Mouse (Mus musculus): ENCODE results near the gene Armh4. TPM values are rescaled to one million over a fixed set of nuclear protein-coding genes. Genes with fewer than 3 reads are reported as not detected.
"Not testable (repeated sequence)": the region's sequence is repeated elsewhere in the genome, so short reads cannot be mapped to it uniquely, and the experiment has no call there.

Armh4 gene
- polyA plus RNA-seq, 1 experiment from 2014 or later = 29.4 TPM

DNA sequence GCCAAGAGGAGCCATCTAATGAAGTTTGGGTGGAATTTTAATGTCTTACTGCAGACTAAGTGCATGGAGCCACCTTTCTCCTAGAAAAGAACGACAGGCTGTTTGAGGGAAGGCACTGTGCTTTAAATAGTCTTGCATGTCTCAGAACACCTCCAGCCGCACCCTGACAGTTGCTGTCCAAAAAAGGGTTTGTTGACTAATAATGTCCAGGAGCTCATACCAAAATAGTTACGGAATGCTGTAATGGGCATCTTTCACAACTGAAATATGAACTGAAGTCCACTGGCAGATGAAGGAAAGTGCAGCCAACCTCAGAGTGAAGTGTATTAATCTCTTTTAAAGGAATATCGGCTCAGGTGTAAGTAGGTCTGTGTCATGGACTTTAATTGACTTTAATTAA lies 7.4 kb upstream of the Armh4 start:
- H3K27me3 ChIP-seq (replicated peaks; ENCODE audit: control insufficient read depth, insufficient read depth, low read length) = no peaks in the 10 kb centered on the region; the same call in 1 of the 2 replicates
- no peaks in the 10 kb centered on the region for H3K9me3 ChIP-seq (ENCODE audit: control insufficient read depth, low read length)
- 58% methylated on average over 4 of the region's 4 CpGs for WGBS
- no peaks in the 10 kb centered on the region for H3K4me1 ChIP-seq (ENCODE audit: control insufficient read depth, insufficient read depth, low read length)
- no peak for ATAC-seq (ENCODE audit: low read depth)
- H3K4me2 ChIP-seq (ENCODE audit: low read depth, low read length) = no peak overlapping the region
- DNase-seq (ENCODE audit: low spot score) = no peak
- no peaks in the 10 kb centered on the region for H3K36me3 ChIP-seq (ENCODE audit: control insufficient read depth, insufficient read depth, low read length)
- no peak overlapping the region for H3K9ac ChIP-seq (ENCODE audit: low read depth, low read length)
- no peak overlapping the region for H3K4me3 ChIP-seq (ENCODE audit: low read depth, low read length)
- no peak overlapping the region for H3K27ac ChIP-seq (replicated peaks; ENCODE audit: low read depth, low read length)

DNA sequence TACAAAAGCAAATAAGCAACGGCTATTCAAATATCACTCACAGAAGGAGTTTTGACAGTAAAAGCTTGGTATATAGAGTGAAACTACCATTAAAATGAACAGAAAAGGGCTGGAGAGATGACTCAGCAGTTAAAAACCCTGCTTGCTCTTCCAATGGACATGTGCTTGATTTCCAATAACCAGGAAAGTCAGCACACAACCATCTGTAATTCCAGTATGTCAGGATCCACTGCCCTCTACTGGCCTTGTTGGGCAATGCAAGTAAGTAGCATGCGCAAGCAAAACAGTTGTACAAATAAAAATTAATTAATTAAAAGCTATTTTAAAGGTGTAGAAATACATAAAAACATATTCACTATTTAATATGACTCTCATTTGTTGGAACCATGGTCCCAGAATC lies 2.6 kb upstream of the Armh4 start:
- H3K27me3 ChIP-seq (replicated peaks; ENCODE audit: control insufficient read depth, insufficient read depth, low read length) = no peaks in the 10 kb centered on the region; the same call in 1 of the 2 replicates
- H3K9ac ChIP-seq (ENCODE audit: low read depth, low read length) = no peak overlapping the region
- H3K4me3 ChIP-seq (ENCODE audit: low read depth, low read length) = no peak overlapping the region
- ATAC-seq (ENCODE audit: low read depth) (no peak), DNase-seq (ENCODE audit: low spot score) (peak; percentile 53)
- no peaks in the 10 kb centered on the region for H3K36me3 ChIP-seq (ENCODE audit: control insufficient read depth, insufficient read depth, low read length)
- H3K4me1 ChIP-seq (ENCODE audit: control insufficient read depth, insufficient read depth, low read length) = peaks cover 5% of the 10 kb centered on the region; the same call in 1 of the 2 replicates
- no peak overlapping the region for H3K4me2 ChIP-seq (ENCODE audit: low read depth, low read length)
- H3K9me3 ChIP-seq (ENCODE audit: control insufficient read depth, low read length) = no peaks in the 10 kb centered on the region
- no peak overlapping the region for H3K27ac ChIP-seq (replicated peaks; ENCODE audit: low read depth, low read length)
- whole genome bisulfite sequencing = 51% methylated on average over 2 of the region's 2 CpGs

DNA sequence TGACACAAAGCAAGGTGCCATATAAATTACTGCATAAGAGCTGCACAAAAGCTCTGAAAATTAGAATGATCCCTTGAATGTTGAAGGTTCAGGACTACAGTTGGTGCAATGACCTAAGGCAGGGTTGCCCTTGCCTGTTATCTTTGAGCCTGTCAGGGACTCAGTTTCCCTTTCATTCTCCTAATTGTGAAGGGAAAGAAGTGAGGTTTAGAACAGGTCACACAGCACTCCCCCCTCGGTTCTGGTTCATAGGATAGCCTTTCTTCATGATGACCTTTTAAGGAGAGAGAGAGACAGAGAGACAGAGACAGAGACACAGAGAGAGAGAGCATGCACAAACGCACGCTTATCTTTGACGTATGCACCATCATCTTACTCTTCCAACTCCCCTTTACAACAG lies 683 bp upstream of the Armh4 start:
- peaks cover 5% of the 10 kb centered on the region for H3K4me1 ChIP-seq (ENCODE audit: control insufficient read depth, insufficient read depth, low read length)
- H3K27me3 ChIP-seq (replicated peaks; ENCODE audit: control insufficient read depth, insufficient read depth, low read length) = no peaks in the 10 kb centered on the region; the same call in 1 of the 2 replicates
- no peaks in the 10 kb centered on the region for H3K9me3 ChIP-seq (ENCODE audit: control insufficient read depth, low read length)
- H3K36me3 ChIP-seq (ENCODE audit: control insufficient read depth, insufficient read depth, low read length) = no peaks in the 10 kb centered on the region
- no peak overlapping the region for H3K9ac ChIP-seq (ENCODE audit: low read depth, low read length)
- no peak overlapping the region for H3K4me3 ChIP-seq (ENCODE audit: low read depth, low read length)
- H3K27ac ChIP-seq (replicated peaks; ENCODE audit: low read depth, low read length) = no peak overlapping the region
- 84% methylated on average over 4 of the region's 4 CpGs for WGBS
- ATAC-seq (ENCODE audit: low read depth) (no peak), DNase-seq (ENCODE audit: low spot score) (no peak)
- peak overlapping the region; percentile 73 for H3K4me2 ChIP-seq (ENCODE audit: low read depth, low read length)

DNA sequence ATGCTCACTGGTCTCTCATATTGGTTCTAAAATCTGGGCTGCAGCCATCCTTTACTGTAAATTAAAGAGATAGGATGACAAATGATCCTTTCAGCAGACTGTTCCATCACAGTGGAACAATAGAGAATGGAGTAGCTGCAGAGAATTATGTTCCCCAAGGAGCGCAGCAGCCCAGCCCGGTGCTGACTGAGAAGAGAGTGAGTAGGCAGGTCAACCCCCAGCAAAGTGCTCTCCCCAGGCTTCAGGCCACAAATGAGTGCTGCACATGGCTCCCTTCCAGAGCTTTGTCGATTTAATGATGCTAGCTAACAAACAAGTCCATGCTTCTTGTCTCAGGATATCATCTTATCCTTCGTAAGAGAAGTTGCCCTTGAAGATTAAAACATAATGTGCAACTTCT lies 2.8 kb downstream of the Armh4 start:
- DNase-seq (ENCODE audit: low spot score) (no peak), ATAC-seq (ENCODE audit: low read depth) (no peak)
- H3K4me3 ChIP-seq (ENCODE audit: low read depth, low read length) = no peak overlapping the region
- 65% methylated on average over 4 of the region's 4 CpGs for WGBS
- no peak overlapping the region for H3K4me2 ChIP-seq (ENCODE audit: low read depth, low read length)
- H3K4me1 ChIP-seq (ENCODE audit: control insufficient read depth, insufficient read depth, low read length) = peaks cover 5% of the 10 kb centered on the region
- no peaks in the 10 kb centered on the region for H3K36me3 ChIP-seq (ENCODE audit: control insufficient read depth, insufficient read depth, low read length)
- H3K27me3 ChIP-seq (replicated peaks; ENCODE audit: control insufficient read depth, insufficient read depth, low read length) = no peaks in the 10 kb centered on the region
- H3K9ac ChIP-seq (ENCODE audit: low read depth, low read length) = no peak overlapping the region
- H3K27ac ChIP-seq (replicated peaks; ENCODE audit: low read depth, low read length) = no peak overlapping the region
- no peaks in the 10 kb centered on the region for H3K9me3 ChIP-seq (ENCODE audit: control insufficient read depth, low read length)

DNA sequence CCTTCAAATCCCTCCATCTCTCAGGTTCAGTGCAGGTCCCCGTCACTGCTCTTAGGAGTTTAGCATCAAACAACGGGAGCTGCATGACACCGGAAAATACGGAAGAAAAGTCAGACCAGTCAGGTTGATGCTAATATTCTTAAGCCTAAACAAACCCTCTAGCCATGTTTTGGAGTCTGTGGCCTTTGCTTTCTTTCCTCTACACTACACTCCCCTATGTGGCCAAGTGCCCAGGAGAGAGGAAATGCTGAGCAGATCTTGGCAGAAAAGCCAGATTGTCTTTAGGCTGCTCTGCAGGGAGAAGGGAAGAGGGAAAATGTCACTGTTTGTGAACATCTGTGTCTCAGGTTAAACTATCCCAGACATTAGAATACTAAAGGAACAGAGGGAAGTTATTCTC lies 5.6 kb downstream of the Armh4 start:
- H3K36me3 ChIP-seq (ENCODE audit: control insufficient read depth, insufficient read depth, low read length); H3K27me3 ChIP-seq (replicated peaks; ENCODE audit: control insufficient read depth, insufficient read depth, low read length); H3K4me3 ChIP-seq (ENCODE audit: low read depth, low read length); DNase-seq (ENCODE audit: low spot score); H3K27ac ChIP-seq (replicated peaks; ENCODE audit: low read depth, low read length); H3K9ac ChIP-seq (ENCODE audit: low read depth, low read length); ATAC-seq (ENCODE audit: low read depth); H3K9me3 ChIP-seq (ENCODE audit: control insufficient read depth, low read length); H3K4me2 ChIP-seq (ENCODE audit: low read depth, low read length); H3K4me1 ChIP-seq (ENCODE audit: control insufficient read depth, insufficient read depth, low read length): not testable (repeated sequence)
- 65% methylated on average over 4 of the region's 4 CpGs for WGBS

DNA sequence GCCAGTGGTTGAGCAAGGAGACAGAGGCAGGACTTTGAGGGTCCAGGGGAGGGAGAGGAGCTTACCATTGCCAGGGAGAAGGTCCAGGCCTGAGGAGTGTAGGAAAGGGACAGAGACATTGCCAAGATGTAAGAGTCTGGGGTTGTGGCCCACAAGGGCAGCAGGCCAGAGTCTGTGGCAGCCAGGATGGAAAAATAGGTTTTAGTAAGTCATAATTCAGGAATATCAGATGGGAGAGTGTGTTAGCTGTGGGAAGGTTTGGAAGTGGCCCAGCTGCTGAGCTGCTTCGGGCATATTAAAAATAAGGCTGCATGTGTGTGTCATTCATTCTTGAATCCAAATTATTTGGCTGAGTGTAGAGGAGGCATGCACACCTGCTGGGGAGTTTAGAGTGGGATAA lies 11.4 kb downstream of the Armh4 start:
- H3K27me3 ChIP-seq (replicated peaks; ENCODE audit: control insufficient read depth, insufficient read depth, low read length) = no peaks in the 10 kb centered on the region
- H3K4me1 ChIP-seq (ENCODE audit: control insufficient read depth, insufficient read depth, low read length) = no peaks in the 10 kb centered on the region
- no peak overlapping the region for H3K27ac ChIP-seq (replicated peaks; ENCODE audit: low read depth, low read length)
- WGBS = 69% methylated on average over 1 of the region's 1 CpGs
- H3K9ac ChIP-seq (ENCODE audit: low read depth, low read length) = no peak overlapping the region
- 0 out of 2 replicates have a peak, but pooled peaks cover 4% of the 10 kb centered on the region for H3K36me3 ChIP-seq (ENCODE audit: control insufficient read depth, insufficient read depth, low read length)
- ATAC-seq (ENCODE audit: low read depth) (no peak), DNase-seq (ENCODE audit: low spot score) (peak; percentile 12)
- H3K9me3 ChIP-seq (ENCODE audit: control insufficient read depth, low read length) = no peaks in the 10 kb centered on the region
- no peak overlapping the region for H3K4me3 ChIP-seq (ENCODE audit: low read depth, low read length)
- no peak overlapping the region for H3K4me2 ChIP-seq (ENCODE audit: low read depth, low read length)

DNA sequence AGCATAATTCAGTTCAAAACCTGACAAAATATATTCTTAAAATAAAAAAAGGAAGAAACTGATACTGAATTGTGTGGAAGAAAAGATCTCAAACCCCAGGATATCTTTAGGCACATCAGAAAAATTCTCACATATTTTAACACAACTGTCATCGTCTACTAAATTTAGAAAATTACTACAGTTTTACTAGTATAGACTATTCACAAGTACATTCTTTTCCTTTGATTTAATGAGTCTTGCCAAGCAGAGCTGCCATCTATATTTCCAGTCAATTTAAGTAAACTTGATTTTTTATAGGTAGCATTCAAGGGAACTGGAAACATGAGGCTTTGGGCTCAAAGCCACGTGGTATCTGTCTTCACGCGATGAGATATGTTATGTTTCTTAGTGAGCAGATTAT lies 16.6 kb downstream of the Armh4 start:
- DNase-seq (ENCODE audit: low spot score) (no peak), ATAC-seq (ENCODE audit: low read depth) (no peak)
- Histone ChIP-seq H3K9ac (ENCODE audit: low read depth, low read length) (no peak overlapping the region), H3K36me3 (ENCODE audit: control insufficient read depth, insufficient read depth, low read length) (0 out of 2 replicates have a peak, but pooled peaks cover 4% of the 10 kb centered on the region), H3K4me3 (ENCODE audit: low read depth, low read length) (no peak overlapping the region), H3K4me1 (ENCODE audit: control insufficient read depth, insufficient read depth, low read length) (no peaks in the 10 kb centered on the region), H3K27me3 (replicated peaks; ENCODE audit: control insufficient read depth, insufficient read depth, low read length) (no peaks in the 10 kb centered on the region), H3K27ac (replicated peaks; ENCODE audit: low read depth, low read length) (no peak overlapping the region), H3K4me2 (ENCODE audit: low read depth, low read length) (no peak overlapping the region), H3K9me3 (ENCODE audit: control insufficient read depth, low read length) (no peaks in the 10 kb centered on the region)
- 85% methylated on average over 4 of the region's 4 CpGs for WGBS

DNA sequence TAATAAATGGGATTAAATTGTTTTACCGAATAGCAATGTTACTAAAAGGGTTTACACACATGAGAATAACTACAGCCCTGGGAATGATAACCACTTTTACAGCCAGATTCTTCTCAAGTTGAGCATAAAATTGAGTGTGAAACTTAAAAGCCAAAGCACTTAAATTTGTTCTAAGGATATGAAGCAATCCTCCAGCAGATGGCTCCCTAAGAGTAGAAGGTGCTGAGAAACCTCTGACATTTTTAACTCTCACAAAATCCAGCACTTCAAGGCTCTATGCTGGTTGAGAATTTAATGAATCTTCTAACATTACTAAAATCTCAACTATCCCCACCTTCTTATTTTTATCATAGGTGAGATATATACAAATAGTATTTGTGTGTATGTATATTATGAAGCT lies 27.3 kb downstream of the Armh4 start:
- WGBS = 81% methylated on average over 1 of the region's 1 CpGs
- no peak for ATAC-seq (ENCODE audit: low read depth)
- no peak for DNase-seq (ENCODE audit: low spot score)

DNA sequence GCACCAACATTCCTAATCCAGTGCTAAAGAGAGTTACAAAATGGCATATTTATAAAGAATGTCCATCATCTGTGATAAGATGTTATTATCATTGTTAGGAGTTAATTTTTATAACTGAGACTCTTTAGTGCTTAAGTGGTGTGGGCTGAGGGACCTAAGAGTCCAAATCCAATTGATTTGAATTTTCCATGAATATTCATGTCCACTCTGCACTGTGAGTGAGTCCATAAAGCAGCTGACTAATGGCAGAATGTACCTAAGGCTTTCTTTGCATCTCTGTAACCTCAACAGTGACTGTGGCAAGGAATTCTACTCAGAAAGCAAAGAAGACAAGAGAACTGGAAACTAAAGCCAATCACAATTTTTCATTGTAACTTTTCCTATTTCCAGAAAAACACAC lies 30.6 kb downstream of the Armh4 start:
- H3K4me2 ChIP-seq (ENCODE audit: low read depth, low read length) = no peak overlapping the region
- H3K9me3 ChIP-seq (ENCODE audit: control insufficient read depth, low read length) = no peaks in the 10 kb centered on the region
- ATAC-seq (ENCODE audit: low read depth) (no peak), DNase-seq (ENCODE audit: low spot score) (no peak)
- no peaks in the 10 kb centered on the region for H3K27me3 ChIP-seq (replicated peaks; ENCODE audit: control insufficient read depth, insufficient read depth, low read length)
- H3K4me3 ChIP-seq (ENCODE audit: low read depth, low read length) = no peak overlapping the region
- no peaks in the 10 kb centered on the region for H3K4me1 ChIP-seq (ENCODE audit: control insufficient read depth, insufficient read depth, low read length)
- no peak overlapping the region for H3K9ac ChIP-seq (ENCODE audit: low read depth, low read length)
- H3K27ac ChIP-seq (replicated peaks; ENCODE audit: low read depth, low read length) = no peak overlapping the region
- no peaks in the 10 kb centered on the region for H3K36me3 ChIP-seq (ENCODE audit: control insufficient read depth, insufficient read depth, low read length)

More for the DNA sequence above, 27.3 kb downstream of the Armh4 start:
- Histone ChIP-seq H3K36me3 (ENCODE audit: control insufficient read depth, insufficient read depth, low read length) (no peaks in the 10 kb centered on the region), H3K4me2 (ENCODE audit: low read depth, low read length) (no peak overlapping the region), H3K4me3 (ENCODE audit: low read depth, low read length) (no peak overlapping the region), H3K27me3 (replicated peaks; ENCODE audit: control insufficient read depth, insufficient read depth, low read length) (no peaks in the 10 kb centered on the region), H3K4me1 (ENCODE audit: control insufficient read depth, insufficient read depth, low read length) (no peaks in the 10 kb centered on the region), H3K9ac (ENCODE audit: low read depth, low read length) (no peak overlapping the region), H3K9me3 (ENCODE audit: control insufficient read depth, low read length) (no peaks in the 10 kb centered on the region), H3K27ac (replicated peaks; ENCODE audit: low read depth, low read length) (no peak overlapping the region)
